Mouse (Mus musculus): ENCODE data around the gene Car9. TPM values are rescaled to one million over a fixed set of nuclear protein-coding genes. Genes with fewer than 3 reads are reported as not detected.
A peak's percentile ranks its signal among the peaks of the same experiment; 100 is the strongest.

The Car9 gene
- total and polyA plus RNA-seq, 2 experiments from 2014 or later = 0.05 to 1.1 TPM

- Histone ChIP-seq H3K36me3 (ENCODE audit: insufficient read depth, low read length) (no peaks in the 10 kb centered on the region), H3K4me3 (ENCODE audit: low read depth, low read length) (no peak overlapping the region), H3K9me3 (ENCODE audit: low read length) (no peaks in the 10 kb centered on the region), H3K27me3 (ENCODE audit: insufficient read depth, low read length) (peaks cover 12% of the 10 kb centered on the region), H3K4me2 (ENCODE audit: low read depth, low read length, poor library complexity, severe bottlenecking) (no peak overlapping the region), H3K27ac (ENCODE audit: low read depth, low read length) (no peak overlapping the region), H3K4me1 (ENCODE audit: insufficient read depth, low read length) (no peaks in the 10 kb centered on the region; the same call in 1 of the 2 replicates), H3K9ac (replicated peaks; ENCODE audit: low read length, poor library complexity, severe bottlenecking) (no peak overlapping the region)
- no peak for TF ChIP-seq CTCF (IDR thresholded peaks at IDR 0.05)
- WGBS = 67% methylated on average over 7 of the region's 7 CpGs
- DNase-seq (ENCODE audit: low spot score) (no peak), ATAC-seq (ENCODE audit: low FRiP score) (no peak)
These were observed 5.9 kb downstream of the Car9 start for GRCm38 (mm10) chr4:43512653-43513052.

- no peak overlapping the region for H3K27ac ChIP-seq (ENCODE audit: low read depth, low read length)
- no peak overlapping the region for H3K4me3 ChIP-seq (ENCODE audit: low read depth, low read length)
- DNase-seq (ENCODE audit: low spot score) (no peak), ATAC-seq (ENCODE audit: low FRiP score) (no peak)
- H3K36me3 ChIP-seq (ENCODE audit: insufficient read depth, low read length) = no peaks in the 10 kb centered on the region
- H3K9me3 ChIP-seq (ENCODE audit: low read length) = no peaks in the 10 kb centered on the region
- H3K4me1 ChIP-seq (ENCODE audit: insufficient read depth, low read length) = no peaks in the 10 kb centered on the region; the same call in 1 of the 2 replicates
- whole genome bisulfite sequencing = 81% methylated on average over 4 of the region's 4 CpGs
- H3K9ac ChIP-seq (replicated peaks; ENCODE audit: low read length, poor library complexity, severe bottlenecking) = no peak overlapping the region
- H3K4me2 ChIP-seq (ENCODE audit: low read depth, low read length, poor library complexity, severe bottlenecking) = no peak overlapping the region
- no peak for TF ChIP-seq CTCF (IDR thresholded peaks at IDR 0.05)
- H3K27me3 ChIP-seq (ENCODE audit: insufficient read depth, low read length) = peaks cover 12% of the 10 kb centered on the region
These were observed 6.5 kb downstream of the Car9 start for GRCm38 (mm10) chr4:43513300-43513699.

GRCm38 (mm10) chr4:43513791-43514190 is 7.0 kb downstream of the Car9 start:
- Histone ChIP-seq H3K27ac (ENCODE audit: low read depth, low read length) (no peak overlapping the region), H3K4me1 (ENCODE audit: insufficient read depth, low read length) (no peaks in the 10 kb centered on the region), H3K36me3 (ENCODE audit: insufficient read depth, low read length) (no peaks in the 10 kb centered on the region), H3K27me3 (ENCODE audit: insufficient read depth, low read length) (peaks cover 8% of the 10 kb centered on the region), H3K4me2 (ENCODE audit: low read depth, low read length, poor library complexity, severe bottlenecking) (no peak overlapping the region), H3K4me3 (ENCODE audit: low read depth, low read length) (no peak overlapping the region), H3K9ac (replicated peaks; ENCODE audit: low read length, poor library complexity, severe bottlenecking) (no peak overlapping the region), H3K9me3 (ENCODE audit: low read length) (no peaks in the 10 kb centered on the region)
- 78% methylated on average over 4 of the region's 4 CpGs for WGBS
- ATAC-seq (ENCODE audit: low FRiP score) = no peak
- no peak for DNase-seq (ENCODE audit: low spot score)
- no peak for TF ChIP-seq CTCF (IDR thresholded peaks at IDR 0.05)

- TF ChIP-seq CTCF (IDR thresholded peaks at IDR 0.05) = no peak
- 72% methylated on average over 11 of the region's 11 CpGs for WGBS
These were observed 9.3 kb downstream of the Car9 start for GRCm38 (mm10) chr4:43515764-43516708.

GRCm38 (mm10) chr4:43519551-43519950 is 12.8 kb downstream of the Car9 start:
- Histone ChIP-seq H3K36me3 (ENCODE audit: insufficient read depth, low read length) (no peaks in the 10 kb centered on the region), H3K9me3 (ENCODE audit: low read length) (no peaks in the 10 kb centered on the region), H3K4me1 (ENCODE audit: insufficient read depth, low read length) (peaks cover 7% of the 10 kb centered on the region; the same call in 1 of the 2 replicates), H3K4me3 (ENCODE audit: low read depth, low read length) (0 out of 2 replicates have a peak overlapping the region, but pooled peaks have one; percentile 5), H3K27me3 (ENCODE audit: insufficient read depth, low read length) (peaks cover 15% of the 10 kb centered on the region), H3K9ac (replicated peaks; ENCODE audit: low read length, poor library complexity, severe bottlenecking) (0 out of 2 replicates have a peak overlapping the region, but pooled peaks have one; percentile 33), H3K27ac (ENCODE audit: low read depth, low read length) (no peak overlapping the region), H3K4me2 (ENCODE audit: low read depth, low read length, poor library complexity, severe bottlenecking) (peak overlapping the region; percentile 28)
- no peak for DNase-seq (ENCODE audit: low spot score)
- WGBS = 22% methylated on average over 10 of the region's 10 CpGs
- no peak for ATAC-seq (ENCODE audit: low FRiP score)
- TF ChIP-seq CTCF (IDR thresholded peaks at IDR 0.05) = no peak

More at GRCm38 (mm10) chr4:43515764-43516708, 9.3 kb downstream of the Car9 start:
- Histone ChIP-seq H3K27me3 (ENCODE audit: insufficient read depth, low read length) (no peaks in the 10 kb centered on the region), H3K9me3 (ENCODE audit: low read length) (no peaks in the 10 kb centered on the region), H3K4me1 (ENCODE audit: insufficient read depth, low read length) (no peaks in the 10 kb centered on the region), H3K36me3 (ENCODE audit: insufficient read depth, low read length) (no peaks in the 10 kb centered on the region), H3K9ac (replicated peaks; ENCODE audit: low read length, poor library complexity, severe bottlenecking) (no peak overlapping the region), H3K4me3 (ENCODE audit: low read depth, low read length) (no peak overlapping the region), H3K27ac (ENCODE audit: low read depth, low read length) (no peak overlapping the region), H3K4me2 (ENCODE audit: low read depth, low read length, poor library complexity, severe bottlenecking) (no peak overlapping the region)
- ATAC-seq (ENCODE audit: low FRiP score) (no peak), DNase-seq (ENCODE audit: low spot score) (no peak)

GRCm38 (mm10) chr4:43519956-43520355 is 13.2 kb downstream of the Car9 start:
- Histone ChIP-seq H3K4me3 (ENCODE audit: low read depth, low read length) (0 out of 2 replicates have a peak overlapping the region, but pooled peaks have one; percentile 5), H3K9me3 (ENCODE audit: low read length) (no peaks in the 10 kb centered on the region), H3K9ac (replicated peaks; ENCODE audit: low read length, poor library complexity, severe bottlenecking) (no peak overlapping the region), H3K4me2 (ENCODE audit: low read depth, low read length, poor library complexity, severe bottlenecking) (peak overlapping the region; percentile 28), H3K36me3 (ENCODE audit: insufficient read depth, low read length) (no peaks in the 10 kb centered on the region), H3K4me1 (ENCODE audit: insufficient read depth, low read length) (peaks cover 7% of the 10 kb centered on the region; the same call in 1 of the 2 replicates), H3K27me3 (ENCODE audit: insufficient read depth, low read length) (peaks cover 15% of the 10 kb centered on the region), H3K27ac (ENCODE audit: low read depth, low read length) (no peak overlapping the region)
- TF ChIP-seq CTCF (IDR thresholded peaks at IDR 0.05) = no peak
- peak; percentile 90 for DNase-seq (ENCODE audit: low spot score)
- WGBS = 15% methylated on average over 6 of the region's 6 CpGs
- ATAC-seq (ENCODE audit: low FRiP score) = peak; percentile 66; the same call in 1 of the 2 replicates

Data from midbrain, postnatal 0 days (tissue).